Mouse (Mus musculus): ENCODE measurements around the gene Dglucy. TPM values are rescaled to one million over a fixed set of nuclear protein-coding genes. Genes with fewer than 3 reads are reported as not detected.

Gene Dglucy
- polyA plus RNA-seq (2012; ENCODE audit: insufficient read depth, insufficient read length, missing spikeins), result 30.9 and 34.1 TPM in 2 replicates

DNA sequence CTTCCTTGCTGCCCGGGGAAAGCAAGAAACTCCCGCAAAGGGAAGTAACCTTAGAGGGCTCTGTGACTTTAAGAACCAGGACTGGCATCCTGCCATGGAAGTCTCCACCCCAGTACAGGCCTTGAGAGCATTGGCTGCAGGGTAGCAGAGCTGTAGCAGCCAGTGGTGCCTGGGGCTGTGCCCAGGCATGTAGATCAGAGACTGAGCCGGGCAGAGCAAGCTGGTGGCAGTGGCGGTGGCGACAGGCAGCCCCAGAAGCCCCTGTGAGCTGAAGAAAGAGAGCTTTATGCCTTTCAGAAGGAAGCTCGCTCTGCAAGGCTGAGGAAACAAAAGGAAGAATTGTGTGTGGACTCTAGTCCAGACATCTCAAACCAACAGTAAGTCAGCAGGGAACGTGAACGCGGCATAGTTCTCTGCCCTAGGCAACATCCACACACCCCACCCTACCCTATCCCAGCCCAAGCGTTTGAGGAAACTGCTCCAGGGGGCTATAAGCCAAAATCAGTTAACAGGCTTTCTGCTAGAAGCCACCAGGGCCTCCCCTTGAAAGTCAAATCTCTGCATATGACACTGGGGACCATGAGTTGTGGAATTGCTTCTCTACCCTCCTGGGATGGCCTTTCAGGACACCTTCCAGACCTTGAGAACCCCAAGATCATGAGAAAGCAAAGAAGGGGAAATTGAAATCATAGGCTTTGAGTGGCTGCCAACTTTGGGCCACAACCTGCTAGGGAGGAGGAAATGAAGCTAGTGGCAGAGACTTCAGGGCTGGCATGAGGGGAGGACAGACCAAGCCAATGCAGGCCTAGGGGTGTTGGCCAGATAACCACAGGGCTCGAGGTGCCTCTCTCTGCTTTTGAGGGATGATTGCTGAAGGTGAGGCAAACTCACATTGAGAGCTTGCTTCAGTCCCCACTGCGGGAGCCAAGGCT, at the start of gene Dglucy:
Gene Dglucy (plus strand): TSS at position 124 of the 932 bp plus-strand sequence.
- Histone ChIP-seq H3K4me1 (ENCODE audit: control insufficient read depth, insufficient read depth, low read length) (peaks cover 59% of the 10 kb centered on the region), H3K4me3 (ENCODE audit: insufficient read depth, low read length) (peak within 1 kb of the TSS; percentile 79), H3K27ac (ENCODE audit: insufficient read depth, low read depth, low read length) (peak within 1 kb of the TSS; percentile 93)
- peak; percentile 98 for TF ChIP-seq POLR2A (IDR thresholded peaks at IDR 0.05; ENCODE audit: borderline replicate concordance, low read depth, low read length)
- TF ChIP-seq CTCF (IDR thresholded peaks at IDR 0.05; ENCODE audit: low read depth, low read length), result no peak

DNA sequence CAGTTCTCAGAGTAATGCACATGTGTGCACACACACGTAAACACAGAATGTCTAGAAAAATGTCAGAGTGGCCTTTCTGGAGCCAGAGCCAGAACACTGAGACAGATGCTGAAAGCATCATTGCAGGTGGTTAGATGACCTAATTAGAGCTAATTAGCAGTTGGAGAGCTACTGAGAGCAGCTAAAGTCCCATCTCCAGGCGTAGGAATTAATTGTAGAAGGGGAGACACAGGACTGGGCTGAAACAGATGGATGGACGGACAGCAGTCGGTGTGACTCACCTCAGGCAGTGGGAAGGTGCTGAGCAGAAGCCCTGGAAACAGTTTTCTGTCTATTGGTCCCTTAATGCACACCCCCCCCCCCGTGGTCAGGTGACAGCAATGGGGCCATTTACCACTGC, 43.7 kb upstream of the Dglucy start:
- H3K4me3 ChIP-seq (ENCODE audit: insufficient read depth, low read length), result no peak overlapping the region
- H3K27ac ChIP-seq (ENCODE audit: insufficient read depth, low read depth, low read length), result no peak overlapping the region
- TF ChIP-seq CTCF (IDR thresholded peaks at IDR 0.05; ENCODE audit: low read depth, low read length) (no peak), POLR2A (IDR thresholded peaks at IDR 0.05; ENCODE audit: borderline replicate concordance, low read depth, low read length) (no peak)
- peaks cover 17% of the 10 kb centered on the region for H3K4me1 ChIP-seq (ENCODE audit: control insufficient read depth, insufficient read depth, low read length)

GRCm38 (mm10) chr12:100735581-100735980, 43.3 kb upstream of the Dglucy start:
- Histone ChIP-seq H3K4me1 (ENCODE audit: control insufficient read depth, insufficient read depth, low read length) (peaks cover 16% of the 10 kb centered on the region), H3K4me3 (ENCODE audit: insufficient read depth, low read length) (no peak overlapping the region), H3K27ac (ENCODE audit: insufficient read depth, low read depth, low read length) (no peak overlapping the region)
- no peak for TF ChIP-seq CTCF (IDR thresholded peaks at IDR 0.05; ENCODE audit: low read depth, low read length)
- TF ChIP-seq POLR2A (IDR thresholded peaks at IDR 0.05; ENCODE audit: borderline replicate concordance, low read depth, low read length), result no peak

DNA sequence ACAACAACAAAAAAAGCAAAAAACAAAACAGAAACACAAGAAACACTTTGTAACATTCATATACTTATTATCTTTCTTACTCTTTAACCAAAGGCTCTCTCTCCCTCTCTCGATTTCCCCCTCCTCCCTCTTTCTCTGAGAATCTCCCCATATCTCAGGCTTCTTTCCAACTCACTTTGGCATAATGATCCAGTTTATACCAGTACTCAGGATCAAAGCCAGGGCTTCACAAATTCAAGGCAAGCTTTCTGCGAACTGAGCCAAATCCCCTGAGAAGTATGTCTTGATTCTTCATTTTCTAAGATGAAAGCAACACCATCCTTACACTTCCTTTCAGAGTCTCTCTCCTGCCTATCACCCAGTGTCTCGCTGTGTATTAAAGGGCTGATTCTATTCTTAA, 40.4 kb upstream of the Dglucy start:
- Histone ChIP-seq H3K27ac (ENCODE audit: insufficient read depth, low read depth, low read length) (no peak overlapping the region), H3K4me3 (ENCODE audit: insufficient read depth, low read length) (no peak overlapping the region)

GRCm38 (mm10) chr12:100739011-100739570, 39.8 kb upstream of the Dglucy start:
- no peak for TF ChIP-seq POLR2A (IDR thresholded peaks at IDR 0.05; ENCODE audit: borderline replicate concordance, low read depth, low read length)
- TF ChIP-seq CTCF (IDR thresholded peaks at IDR 0.05; ENCODE audit: low read depth, low read length), result no peak
- Histone ChIP-seq H3K4me1 (ENCODE audit: control insufficient read depth, insufficient read depth, low read length) (peaks cover 12% of the 10 kb centered on the region), H3K4me3 (ENCODE audit: insufficient read depth, low read length) (no peak overlapping the region)

More for the DNA sequence above, 40.4 kb upstream of the Dglucy start:
- peaks cover 12% of the 10 kb centered on the region for H3K4me1 ChIP-seq (ENCODE audit: control insufficient read depth, insufficient read depth, low read length)
- TF ChIP-seq POLR2A (IDR thresholded peaks at IDR 0.05; ENCODE audit: borderline replicate concordance, low read depth, low read length) (no peak), CTCF (IDR thresholded peaks at IDR 0.05; ENCODE audit: low read depth, low read length) (no peak)

DNA sequence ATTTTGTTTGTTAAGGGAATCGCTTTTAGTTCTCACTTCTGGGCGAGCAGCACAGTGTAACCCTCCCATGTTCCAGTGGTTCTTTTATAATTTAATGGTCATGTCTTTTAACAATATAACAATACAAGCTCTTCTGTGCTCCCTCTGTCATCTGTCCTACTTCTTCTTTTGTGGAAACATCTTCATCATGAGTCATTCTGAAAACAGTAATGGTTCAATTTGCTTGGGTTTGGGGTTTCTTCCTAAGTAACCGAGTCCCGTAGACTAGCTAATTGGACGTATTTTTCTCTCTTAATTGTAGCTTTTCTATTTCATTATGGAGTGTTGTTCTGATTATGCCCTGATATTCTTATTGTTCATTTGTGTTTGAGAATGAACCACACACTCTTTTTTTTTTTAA, 38.5 kb upstream of the Dglucy start:
- TF ChIP-seq POLR2A (IDR thresholded peaks at IDR 0.05; ENCODE audit: borderline replicate concordance, low read depth, low read length), result no peak
- no peak for TF ChIP-seq CTCF (IDR thresholded peaks at IDR 0.05; ENCODE audit: low read depth, low read length)
- Histone ChIP-seq H3K27ac (ENCODE audit: insufficient read depth, low read depth, low read length) (peak overlapping the region; percentile 82), H3K4me1 (ENCODE audit: control insufficient read depth, insufficient read depth, low read length) (peaks cover 12% of the 10 kb centered on the region), H3K4me3 (ENCODE audit: insufficient read depth, low read length) (no peak overlapping the region)

More at GRCm38 (mm10) chr12:100739011-100739570, 39.8 kb upstream of the Dglucy start:
- no peak overlapping the region for H3K27ac ChIP-seq (ENCODE audit: insufficient read depth, low read depth, low read length)

- TF ChIP-seq CTCF (IDR thresholded peaks at IDR 0.05; ENCODE audit: low read depth, low read length) (no peak), POLR2A (IDR thresholded peaks at IDR 0.05; ENCODE audit: borderline replicate concordance, low read depth, low read length) (no peak)
- Histone ChIP-seq H3K4me3 (ENCODE audit: insufficient read depth, low read length) (no peak overlapping the region), H3K27ac (ENCODE audit: insufficient read depth, low read depth, low read length) (no peak overlapping the region), H3K4me1 (ENCODE audit: control insufficient read depth, insufficient read depth, low read length) (peaks cover 9% of the 10 kb centered on the region)
These were observed 36.4 kb upstream of the Dglucy start for GRCm38 (mm10) chr12:100742468-100742867.

GRCm38 (mm10) chr12:100752977-100753376, 25.9 kb upstream of the Dglucy start:
- no peak overlapping the region for H3K4me3 ChIP-seq (ENCODE audit: insufficient read depth, low read length)
- no peak for TF ChIP-seq CTCF (IDR thresholded peaks at IDR 0.05; ENCODE audit: low read depth, low read length)
- TF ChIP-seq POLR2A (IDR thresholded peaks at IDR 0.05; ENCODE audit: borderline replicate concordance, low read depth, low read length), result no peak
- H3K4me1 ChIP-seq (ENCODE audit: control insufficient read depth, insufficient read depth, low read length), result peaks cover 17% of the 10 kb centered on the region
- H3K27ac ChIP-seq (ENCODE audit: insufficient read depth, low read depth, low read length), result no peak overlapping the region

DNA sequence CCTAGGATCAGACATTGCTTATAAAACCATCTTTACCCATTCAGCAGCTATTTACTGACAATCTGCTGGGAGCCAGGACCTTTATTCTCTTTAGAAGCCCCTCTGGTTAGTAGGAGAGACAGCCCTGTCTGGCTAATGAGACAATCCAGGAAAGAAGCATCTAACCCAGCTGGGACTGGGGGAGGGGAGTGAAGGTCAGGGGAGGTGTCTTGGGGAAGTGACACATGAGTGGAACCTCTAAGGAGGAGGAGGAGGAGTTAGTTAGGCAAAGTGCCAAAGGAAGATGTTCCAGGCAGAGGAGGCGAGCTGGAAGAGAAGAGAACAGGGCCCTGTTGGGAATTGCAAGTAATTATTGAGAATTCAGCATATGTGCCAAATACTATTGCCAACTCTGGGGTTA, 25.1 kb upstream of the Dglucy start:
- no peak overlapping the region for H3K4me3 ChIP-seq (ENCODE audit: insufficient read depth, low read length)
- no peak overlapping the region for H3K27ac ChIP-seq (ENCODE audit: insufficient read depth, low read depth, low read length)
- TF ChIP-seq CTCF (IDR thresholded peaks at IDR 0.05; ENCODE audit: low read depth, low read length) (no peak), POLR2A (IDR thresholded peaks at IDR 0.05; ENCODE audit: borderline replicate concordance, low read depth, low read length) (no peak)
- peaks cover 17% of the 10 kb centered on the region for H3K4me1 ChIP-seq (ENCODE audit: control insufficient read depth, insufficient read depth, low read length)

GRCm38 (mm10) chr12:100757427-100757826, 21.4 kb upstream of the Dglucy start:
- peaks cover 17% of the 10 kb centered on the region for H3K4me1 ChIP-seq (ENCODE audit: control insufficient read depth, insufficient read depth, low read length)
- TF ChIP-seq POLR2A (IDR thresholded peaks at IDR 0.05; ENCODE audit: borderline replicate concordance, low read depth, low read length) (no peak), CTCF (IDR thresholded peaks at IDR 0.05; ENCODE audit: low read depth, low read length) (no peak)
- no peak overlapping the region for H3K4me3 ChIP-seq (ENCODE audit: insufficient read depth, low read length)
- no peak overlapping the region for H3K27ac ChIP-seq (ENCODE audit: insufficient read depth, low read depth, low read length)
